Mouse (Mus musculus) forebrain, postnatal 0 days (tissue): ENCODE results near the gene Olig1. TPM values are rescaled to one million over a fixed set of nuclear protein-coding genes. Genes with fewer than 3 reads are reported as not detected.

Experiments
- ATAC-seq: fragments of 200-750 bp; cut with Nextera tagmentation; 2 replicates; pipeline ENCODE4 v1.8.0; 2017; ENCODE audit warnings: mild to moderate bottlenecking, moderate library complexity
- DNase-seq: peaks from one replicate; pipeline ENCODE4 v3.0.0-alpha.2; 2015
- H3K27ac ChIP-seq: fragments of 300-500 bp; sonication (generic); 2 replicates; pipeline ENCODE4 v1.5.1; 2014; ENCODE audit warnings: low read depth, mild to moderate bottlenecking, antibody characterized with exemption, low read length, moderate library complexity, mixed read lengths
- H3K27me3 ChIP-seq: fragments of 300-500 bp; sonication (generic); 2 replicates; pipeline ENCODE4 v1.6.1; 2014; ENCODE audit warnings: mild to moderate bottlenecking, low read length, mixed read lengths; ENCODE audit not compliant: insufficient read depth
- H3K36me3 ChIP-seq: fragments of 300-500 bp; sonication (generic); 2 replicates; pipeline ENCODE4 v1.6.1; 2014; ENCODE audit warnings: mild to moderate bottlenecking, moderate library complexity; ENCODE audit not compliant: insufficient read depth
- H3K4me1 ChIP-seq: fragments of 300-500 bp; sonication (generic); 2 replicates; pipeline ENCODE4 v1.6.1; 2014; ENCODE audit warnings: antibody characterized with exemption; ENCODE audit not compliant: insufficient read depth
- H3K4me2 ChIP-seq: fragments of 300-500 bp; sonication (generic); 2 replicates; pipeline ENCODE4 v1.6.1; 2014; ENCODE audit warnings: low read depth, mild to moderate bottlenecking, moderate library complexity
- H3K4me3 ChIP-seq: fragments of 300-500 bp; sonication (generic); 2 replicates; pipeline ENCODE4 v1.5.1; 2014; ENCODE audit warnings: low read depth, low read length, mixed read lengths
- H3K9ac ChIP-seq: fragments of 300-500 bp; sonication (generic); 2 replicates; pipeline ENCODE4 v1.6.1; 2014; ENCODE audit warnings: mild to moderate bottlenecking
- H3K9me3 ChIP-seq: fragments of 300-500 bp; sonication (generic); 2 replicates; pipeline ENCODE4 v1.6.1; 2016; ENCODE audit warnings: low read length
- CTCF ChIP-seq: sonication (generic); IDR thresholded peaks from 2 replicates; pipeline ENCODE4 v1.5.1; 2016; ENCODE audit warnings: antibody characterized with exemption, control low read depth, low read depth
- WGBS: fragments of 180-500 bp; shearing (Covaris S2); extraction: QIAGEN DNeasy Blood & Tissue Kit; methylation state at CpG from one replicate; pipeline ENCODE4 v1.1.7; 2014; 5-methylcytosine and 5-hydroxymethylcytosine counted together
- polyA plus RNA-seq: library from polyadenylated mRNA; unstranded; fragments of >200 nt; fragmentation: Nextera tagmentation; extraction: Ambion mirVana; gene quantifications from 2 replicates; pipeline ENCODE4 v1.2.1, GENCODE M21; 2015
- total RNA-seq: library from RNA; depleted of rRNA; stranded (reverse); fragments of >200 nt; gene quantifications from 2 replicates; pipeline ENCODE4 v1.2.3, GENCODE M21; 2014; rRNA removed

Gene Olig1
- total and polyA plus RNA-seq, 2 experiments from 2014 or later, result 103 to 138 TPM

- peak; percentile 54 for ATAC-seq
- no peaks in the 10 kb centered on the region for H3K36me3 ChIP-seq
- H3K4me1 ChIP-seq, result no peaks in the 10 kb centered on the region
- no peak overlapping the region for H3K27ac ChIP-seq
- no peak overlapping the region for H3K4me2 ChIP-seq
- peak; percentile 43 for DNase-seq
- 33% methylated on average over 16 of the region's 16 CpGs for WGBS
- H3K9me3 ChIP-seq, result no peaks in the 10 kb centered on the region
- TF ChIP-seq CTCF, result no peak
- peaks cover 24% of the 10 kb centered on the region for H3K27me3 ChIP-seq
- no peak overlapping the region for H3K9ac ChIP-seq
- no peak overlapping the region for H3K4me3 ChIP-seq
These were observed 36.0 kb downstream of the Olig1 start for GRCm38 (mm10) chr16:91305512-91306111.

DNA sequence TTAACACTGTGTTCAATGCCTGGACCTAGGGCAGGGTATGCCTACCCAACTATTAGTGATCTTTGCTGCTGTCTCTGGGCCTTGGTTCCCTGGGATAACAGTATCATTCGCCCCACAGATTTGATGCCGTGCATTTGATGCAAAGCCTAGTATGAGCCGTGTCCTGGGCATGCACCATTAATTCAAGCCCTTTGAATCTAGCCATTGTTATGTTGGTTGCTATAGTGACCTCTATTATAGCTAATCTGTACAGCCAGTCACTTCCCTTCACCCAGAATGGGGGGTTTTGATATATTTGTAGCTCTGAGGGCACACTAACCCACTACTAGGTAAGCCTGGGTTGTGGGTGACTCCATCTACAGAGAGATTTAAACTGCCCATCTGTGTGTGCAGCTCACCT lies 40.3 kb downstream of the Olig1 start:
- Histone ChIP-seq H3K27ac (no peak overlapping the region), H3K9ac (no peak overlapping the region), H3K9me3 (no peaks in the 10 kb centered on the region), H3K27me3 (peaks cover 3% of the 10 kb centered on the region), H3K4me3 (no peak overlapping the region), H3K4me2 (no peak overlapping the region), H3K36me3 (no peaks in the 10 kb centered on the region), H3K4me1 (peaks cover 3% of the 10 kb centered on the region; the same call in 1 of the 2 replicates)
- TF ChIP-seq CTCF, result no peak
- WGBS, result 36% methylated on average over 3 of the region's 3 CpGs
- DNase-seq (no peak), ATAC-seq (no peak)

GRCm38 (mm10) chr16:91312921-91313320 lies 43.3 kb downstream of the Olig1 start:
- H3K4me3 ChIP-seq, result no peak overlapping the region
- peaks cover 3% of the 10 kb centered on the region; the same call in 1 of the 2 replicates for H3K4me1 ChIP-seq
- no peaks in the 10 kb centered on the region for H3K9me3 ChIP-seq
- no peak overlapping the region for H3K4me2 ChIP-seq
- no peak for DNase-seq
- 35% methylated on average over 7 of the region's 7 CpGs for WGBS
- no peaks in the 10 kb centered on the region for H3K36me3 ChIP-seq
- no peak overlapping the region for H3K9ac ChIP-seq
- ATAC-seq, result no peak
- H3K27me3 ChIP-seq, result no peaks in the 10 kb centered on the region; the same call in none of the 2 replicates
- no peak for TF ChIP-seq CTCF
- H3K27ac ChIP-seq, result no peak overlapping the region

DNA sequence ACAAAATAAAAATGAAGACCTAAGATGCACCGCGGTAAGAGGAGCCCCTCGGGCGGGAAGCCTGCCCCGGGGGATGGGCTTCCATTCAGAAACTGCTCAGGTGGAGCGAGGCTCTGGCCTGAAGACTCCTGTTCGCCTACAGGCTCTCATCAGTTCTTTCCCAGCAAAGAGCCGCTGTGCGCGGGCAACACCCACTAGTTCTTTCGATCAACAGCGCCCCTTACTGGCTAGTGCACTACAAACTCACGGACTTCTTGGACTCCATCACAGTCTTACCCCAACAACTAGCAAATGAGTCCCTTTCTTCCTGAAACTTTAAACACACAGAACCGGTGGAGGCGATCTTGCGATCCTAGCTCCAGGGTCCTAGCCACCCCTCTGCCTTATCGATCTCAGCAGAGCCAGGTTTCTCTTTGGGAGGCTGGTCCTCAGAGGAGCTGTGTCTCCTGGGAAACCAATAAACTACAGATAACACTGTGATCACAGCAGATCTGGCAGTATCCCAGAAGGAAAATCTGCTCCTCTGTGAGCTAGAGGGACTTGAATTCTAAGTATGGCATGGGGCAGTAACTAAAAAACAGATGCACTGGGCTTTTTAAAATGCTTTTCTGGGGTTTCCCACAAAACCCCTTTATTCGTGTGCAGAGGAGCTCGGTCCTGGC lies 44.7 kb downstream of the Olig1 start:
- Histone ChIP-seq H3K9me3 (no peaks in the 10 kb centered on the region), H3K9ac (no peak overlapping the region), H3K27ac (no peak overlapping the region), H3K4me3 (no peak overlapping the region; the same call in 1 of the 2 replicates), H3K36me3 (no peaks in the 10 kb centered on the region), H3K4me1 (peaks cover 3% of the 10 kb centered on the region; the same call in 1 of the 2 replicates), H3K27me3 (no peaks in the 10 kb centered on the region; the same call in none of the 2 replicates), H3K4me2 (peak overlapping the region; percentile 34)
- ATAC-seq (peak; percentile 78), DNase-seq (peak; percentile 85)
- WGBS, result 5% methylated on average over 19 of the region's 19 CpGs
- peak; percentile 72 for TF ChIP-seq CTCF

GRCm38 (mm10) chr16:91320191-91320590 lies 50.6 kb downstream of the Olig1 start:
- H3K9ac ChIP-seq, result no peak overlapping the region
- H3K4me3 ChIP-seq, result peak overlapping the region; percentile 29
- no peak overlapping the region for H3K27ac ChIP-seq
- TF ChIP-seq CTCF, result no peak
- WGBS, result 46% methylated on average over 10 of the region's 10 CpGs
- H3K27me3 ChIP-seq, result no peaks in the 10 kb centered on the region
- H3K36me3 ChIP-seq, result no peaks in the 10 kb centered on the region
- no peak for ATAC-seq
- H3K4me2 ChIP-seq, result peak overlapping the region; percentile 51
- DNase-seq, result no peak
- H3K4me1 ChIP-seq, result no peaks in the 10 kb centered on the region
- no peaks in the 10 kb centered on the region for H3K9me3 ChIP-seq

DNA sequence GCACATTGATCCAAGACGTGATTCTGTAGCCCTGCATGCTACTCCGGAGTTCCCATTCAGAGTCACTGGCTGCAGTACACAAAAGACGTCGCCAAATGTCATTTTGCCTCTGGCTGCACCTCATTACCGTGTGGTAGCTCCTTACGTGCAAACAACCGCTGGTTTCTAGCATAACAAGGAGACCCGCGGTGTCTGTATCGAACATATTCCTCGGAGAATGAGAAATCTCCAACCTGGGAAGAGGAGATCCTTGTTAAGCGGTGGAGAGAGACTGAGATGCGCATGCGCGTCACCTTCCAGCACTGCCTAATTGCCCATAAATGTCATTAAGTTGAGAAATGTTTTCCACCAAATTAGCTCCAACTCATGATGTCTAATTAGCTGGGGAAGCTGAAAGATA lies 51.0 kb downstream of the Olig1 start:
- TF ChIP-seq CTCF, result no peak
- DNase-seq, result peak; percentile 80
- Histone ChIP-seq H3K4me3 (peak overlapping the region; percentile 29), H3K4me1 (no peaks in the 10 kb centered on the region), H3K27ac (no peak overlapping the region), H3K36me3 (no peaks in the 10 kb centered on the region), H3K27me3 (no peaks in the 10 kb centered on the region; the same call in 1 of the 2 replicates), H3K9ac (no peak overlapping the region), H3K4me2 (peak overlapping the region; percentile 51), H3K9me3 (no peaks in the 10 kb centered on the region)
- no peak for ATAC-seq
- 10% methylated on average over 15 of the region's 15 CpGs for WGBS

Other genes starting within 250 kb of the Olig1 start
- 80.0 and 88.6 TPM in 2 replicates for gene Paxbp1, start 225.2 kb upstream of the Olig1 start, total RNA-seq
- 10.3 and 19.5 TPM in 2 replicates for gene Paxbp1, start 225.2 kb upstream of the Olig1 start, polyA plus RNA-seq
- gene 4932438H23Rik, start 174.7 kb upstream of the Olig1 start, total RNA-seq, result 1.2 and 1.4 TPM in 2 replicates
- gene 4932438H23Rik, start 174.7 kb upstream of the Olig1 start, polyA plus RNA-seq, result 0.43 and 0.81 TPM in 2 replicates
- gene Olig2, start 44.3 kb upstream of the Olig1 start, total RNA-seq, result 32.8 and 41.0 TPM in 2 replicates
- 11.6 and 14.7 TPM in 2 replicates for gene Olig2, start 44.3 kb upstream of the Olig1 start, polyA plus RNA-seq
- gene Ifnar2, start 103.0 kb downstream of the Olig1 start, total RNA-seq, result 24.5 and 25.5 TPM in 2 replicates
- gene Ifnar2, start 103.0 kb downstream of the Olig1 start, polyA plus RNA-seq, result 53.1 and 58.1 TPM in 2 replicates
- 6.1 TPM in 1 of 2 replicates, not detected in the other for gene Gm21970, start 121.9 kb downstream of the Olig1 start, total RNA-seq
- gene Gm21970, start 121.9 kb downstream of the Olig1 start, polyA plus RNA-seq, result not detected in 2 replicates
- gene Il10rb, start 136.4 kb downstream of the Olig1 start, total RNA-seq, result 5.0 and 7.9 TPM in 2 replicates
- 9.2 and 11.1 TPM in 2 replicates for gene Il10rb, start 136.4 kb downstream of the Olig1 start, polyA plus RNA-seq
- gene Ifnar1, start 215.5 kb downstream of the Olig1 start, total RNA-seq, result 76.7 and 82.6 TPM in 2 replicates
- 22.7 and 33.6 TPM in 2 replicates for gene Ifnar1, start 215.5 kb downstream of the Olig1 start, polyA plus RNA-seq